Mouse (Mus musculus): ENCODE measurements around the gene Frmd4a. TPM values are rescaled to one million over a fixed set of nuclear protein-coding genes. Genes with fewer than 3 reads are reported as not detected.

The Frmd4a gene
- polyA plus RNA-seq, 1 experiment = 46.5 TPM

DNA sequence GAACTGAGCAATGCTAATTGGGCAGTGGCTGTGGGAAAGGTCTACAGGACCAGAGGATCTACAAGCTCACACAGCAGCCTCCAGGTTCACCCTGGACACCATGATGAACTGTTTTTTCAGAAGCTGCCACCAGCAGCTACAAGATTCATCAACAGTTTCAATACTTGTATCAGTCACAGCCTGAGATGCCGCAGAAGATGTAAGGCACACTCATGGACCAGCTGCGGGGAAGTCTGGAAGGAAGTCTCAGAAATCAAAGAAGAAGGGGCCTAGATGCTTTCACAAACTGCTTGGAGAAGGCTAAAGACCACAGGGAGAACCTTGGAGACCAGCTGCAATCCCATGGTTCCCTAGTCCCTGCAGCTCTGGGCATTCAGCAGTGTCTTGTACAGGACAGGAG is 632.1 kb downstream of the Frmd4a start:
- Histone ChIP-seq H3K4me3 (replicated peaks; ENCODE audit: extremely low read depth, low read depth, low read length) (no peak overlapping the region), H3K4me1 (ENCODE audit: control insufficient read depth, insufficient read depth, low read length) (peaks cover 13% of the 10 kb centered on the region)
- DNase-seq = no peak
- 95% methylated on average over 2 of the region's 2 CpGs for WGBS
- TF ChIP-seq POLR2A (IDR thresholded peaks at IDR 0.05; ENCODE audit: borderline replicate concordance, extremely low read depth, low read depth, low read length) (no peak), CTCF (IDR thresholded peaks at IDR 0.05; ENCODE audit: insufficient read depth, low read length) (no peak)

GRCm38 (mm10) chr2:4651500-4652285 is 634.2 kb downstream of the Frmd4a start, which contains the start of gene Prpf18:
Gene Prpf18, minus strand, starts transcription at chr2:4652113.
- DNase-seq = peak; percentile 88
- WGBS = under 1% methylated on average over 40 of the region's 40 CpGs
- Histone ChIP-seq H3K4me3 (replicated peaks; ENCODE audit: extremely low read depth, low read depth, low read length) (peak within 1 kb of the TSS; percentile 90), H3K4me1 (ENCODE audit: control insufficient read depth, insufficient read depth, low read length) (peaks cover 10% of the 10 kb centered on the region)
- peak; percentile 72 for TF ChIP-seq CTCF (IDR thresholded peaks at IDR 0.05; ENCODE audit: insufficient read depth, low read length)
- TF ChIP-seq POLR2A (IDR thresholded peaks at IDR 0.05; ENCODE audit: borderline replicate concordance, extremely low read depth, low read depth, low read length) = peak; percentile 61; the same call in 1 of the 2 replicates

DNA sequence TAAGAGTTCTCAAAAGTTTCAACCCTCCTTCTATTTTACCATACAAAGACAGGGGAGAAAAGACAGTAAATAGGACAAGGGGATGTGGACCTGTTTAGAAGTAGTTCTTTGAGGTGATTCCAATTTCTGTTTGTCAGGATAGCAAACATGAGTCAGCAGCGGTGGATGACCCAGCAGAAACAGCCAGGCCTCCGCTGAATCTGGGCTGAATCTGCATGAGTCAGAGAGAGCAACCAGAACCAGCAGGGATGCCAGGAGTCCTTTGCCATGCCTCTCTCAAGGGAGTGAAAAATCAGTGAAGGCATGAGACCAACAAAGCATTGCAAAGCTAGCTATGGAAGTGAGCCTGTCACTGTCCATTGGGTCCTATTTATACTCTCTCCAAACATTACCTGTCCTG is 643.2 kb downstream of the Frmd4a start:
- Histone ChIP-seq H3K4me3 (replicated peaks; ENCODE audit: extremely low read depth, low read depth, low read length) (no peak overlapping the region), H3K4me1 (ENCODE audit: control insufficient read depth, insufficient read depth, low read length) (no peaks in the 10 kb centered on the region)
- DNase-seq = no peak
- TF ChIP-seq POLR2A (IDR thresholded peaks at IDR 0.05; ENCODE audit: borderline replicate concordance, extremely low read depth, low read depth, low read length) = no peak
- TF ChIP-seq CTCF (IDR thresholded peaks at IDR 0.05; ENCODE audit: insufficient read depth, low read length) = no peak
- 76% methylated on average over 2 of the region's 2 CpGs for WGBS
